Mouse (Mus musculus) limb, embryonic 14.5 days (tissue): Measurements from ENCODE around the gene H2afj. TPM values are rescaled to one million over a fixed set of nuclear protein-coding genes. Genes with fewer than 3 reads are reported as not detected.

Experiments used
- ATAC-seq: fragments of 200-750 bp; cut with Nextera tagmentation; 2 replicates; pipeline ENCODE4 v1.8.0; 2017; ENCODE audit warnings: low read depth, moderate number of reproducible peaks, moderate TSS enrichment; ENCODE audit not compliant: low FRiP score
- DNase-seq: peaks from one replicate; pipeline ENCODE4 v3.0.0-alpha.2; 2015; ENCODE audit warnings: low spot score
- H3K27ac ChIP-seq: fragments of 300-500 bp; sonication (generic); replicated peaks from 2 replicates; pipeline ENCODE4 v1.5.1; 2014; ENCODE audit warnings: low read depth, mild to moderate bottlenecking, low read length, moderate library complexity, mixed read lengths
- H3K27me3 ChIP-seq: fragments of 300-500 bp; sonication (generic); 2 replicates; pipeline ENCODE4 v1.6.1; 2014; ENCODE audit warnings: low read length, mixed read lengths; ENCODE audit not compliant: control insufficient read depth, insufficient read depth
- H3K36me3 ChIP-seq: fragments of 300-500 bp; sonication (generic); 2 replicates; pipeline ENCODE4 v1.6.1; 2014; ENCODE audit warnings: mild to moderate bottlenecking, low read length, moderate library complexity, mixed read lengths; ENCODE audit not compliant: control insufficient read depth, insufficient read depth
- H3K4me1 ChIP-seq: fragments of 300-500 bp; sonication (generic); 2 replicates; pipeline ENCODE4 v1.6.1; 2014; ENCODE audit warnings: antibody characterized with exemption, low read length, mixed read lengths; ENCODE audit not compliant: control insufficient read depth, insufficient read depth
- H3K4me2 ChIP-seq: fragments of 300-500 bp; sonication (generic); replicated peaks from 2 replicates; pipeline ENCODE4 v1.6.1; 2014; ENCODE audit warnings: low read depth, mild to moderate bottlenecking, low read length, moderate library complexity; ENCODE audit not compliant: severe bottlenecking
- H3K4me3 ChIP-seq: fragments of 300-500 bp; sonication (generic); replicated peaks from 2 replicates; pipeline ENCODE4 v1.5.1; 2014; ENCODE audit warnings: low read length
- H3K9ac ChIP-seq: fragments of 300-500 bp; sonication (generic); 2 replicates; pipeline ENCODE4 v1.6.1; 2014; ENCODE audit warnings: mild to moderate bottlenecking, low read depth, low read length, moderate library complexity; ENCODE audit not compliant: severe bottlenecking
- H3K9me3 ChIP-seq: fragments of 300-500 bp; sonication (generic); 2 replicates; pipeline ENCODE4 v1.6.1; 2016; ENCODE audit warnings: low read length; ENCODE audit not compliant: control insufficient read depth
- POLR2A ChIP-seq: fragments of 200-500 bp; IDR thresholded peaks from 2 replicates; pipeline ENCODE4 v1.8.0; 2012; ENCODE audit warnings: inconsistent platforms, mild to moderate bottlenecking, moderate library complexity, borderline replicate concordance; ENCODE audit not compliant: insufficient read depth, insufficient read length; ENCODE audit errors: extremely low read depth
- WGBS: fragments of 180-500 bp; shearing (Covaris S2); extraction: QIAGEN DNeasy Blood & Tissue Kit; methylation state at CpG from one replicate; pipeline ENCODE4 v1.1.7; 2014; 5-methylcytosine and 5-hydroxymethylcytosine counted together
- polyA plus RNA-seq, 2 experiments: library from polyadenylated mRNA; depleted of rRNA in 1 of 2; stranded (reverse) in 1 of 2; unstranded in 1 of 2; fragments of >200 nt; fragmentation: Nextera tagmentation in 1 of 2; extraction: Ambion mirVana in 1 of 2; gene quantifications; 2 replicates each; pipeline versions ENCODE4 v1.2.1 to v1.2.3; 2012 to 2014

H2afj gene
- polyA plus RNA-seq, 2 experiments, result 82.9 to 114 TPM

- 33% methylated on average over 4 of the region's 4 CpGs for WGBS
- no peaks in the 10 kb centered on the region for H3K27me3 ChIP-seq
- no peak for TF ChIP-seq POLR2A
- H3K4me2 ChIP-seq, result peak overlapping the region; percentile 50
- no peak for ATAC-seq
- peak overlapping the region; percentile 100 for H3K4me3 ChIP-seq
- peaks cover 19% of the 10 kb centered on the region for H3K36me3 ChIP-seq
- peak overlapping the region; percentile 82 for H3K27ac ChIP-seq
- 0 out of 2 replicates have a peak, but pooled peaks cover 3% of the 10 kb centered on the region for H3K4me1 ChIP-seq
- peak overlapping the region; percentile 55 for H3K9ac ChIP-seq
- H3K9me3 ChIP-seq, result no peaks in the 10 kb centered on the region
- no peak for DNase-seq
Observed at GRCm38 (mm10) chr6:136828681-136829080, 20.6 kb downstream of the H2afj start.

- 63% methylated on average over 5 of the region's 5 CpGs for WGBS
- TF ChIP-seq POLR2A, result no peak
- Histone ChIP-seq H3K9me3 (no peaks in the 10 kb centered on the region), H3K27ac (no peak overlapping the region), H3K4me1 (0 out of 2 replicates have a peak, but pooled peaks cover 3% of the 10 kb centered on the region), H3K4me2 (no peak overlapping the region), H3K4me3 (no peak overlapping the region), H3K27me3 (no peaks in the 10 kb centered on the region), H3K36me3 (no peaks in the 10 kb centered on the region), H3K9ac (no peak overlapping the region)
- DNase-seq (no peak), ATAC-seq (no peak)
Observed at GRCm38 (mm10) chr6:136831712-136832111, 23.7 kb downstream of the H2afj start.

GRCm38 (mm10) chr6:136835352-136835751, 27.3 kb downstream of the H2afj start, which contains the start of gene Smco3:
TSS of gene Smco3 (minus strand) at chr6:136835452.
- DNase-seq, result no peak
- Histone ChIP-seq H3K27ac (no peak within 1 kb of the TSS), H3K9ac (no peak within 1 kb of the TSS), H3K4me3 (no peak within 1 kb of the TSS), H3K4me1 (no peaks in the 10 kb centered on the region), H3K27me3 (no peaks in the 10 kb centered on the region), H3K4me2 (no peak within 1 kb of the TSS), H3K36me3 (no peaks in the 10 kb centered on the region), H3K9me3 (no peaks in the 10 kb centered on the region)
- WGBS, result 45% methylated on average over 4 of the region's 4 CpGs
- no peak for ATAC-seq
- TF ChIP-seq POLR2A, result no peak

- H3K27me3 ChIP-seq, result no peaks in the 10 kb centered on the region
- H3K27ac ChIP-seq, result no peak overlapping the region
- DNase-seq (no peak), ATAC-seq (no peak)
- no peaks in the 10 kb centered on the region for H3K36me3 ChIP-seq
- no peak for TF ChIP-seq POLR2A
- H3K9ac ChIP-seq, result no peak overlapping the region
- no peaks in the 10 kb centered on the region for H3K4me1 ChIP-seq
- WGBS, result 66% methylated on average over 3 of the region's 3 CpGs
- H3K4me2 ChIP-seq, result no peak overlapping the region
- H3K4me3 ChIP-seq, result no peak overlapping the region
- no peaks in the 10 kb centered on the region for H3K9me3 ChIP-seq
Observed at GRCm38 (mm10) chr6:136837323-136837722, 29.3 kb downstream of the H2afj start.

- Histone ChIP-seq H3K4me2 (no peak overlapping the region), H3K36me3 (no peaks in the 10 kb centered on the region), H3K27me3 (no peaks in the 10 kb centered on the region), H3K9ac (no peak overlapping the region), H3K4me1 (no peaks in the 10 kb centered on the region), H3K4me3 (no peak overlapping the region), H3K9me3 (no peaks in the 10 kb centered on the region), H3K27ac (no peak overlapping the region)
- no peak for TF ChIP-seq POLR2A
- no peak for ATAC-seq
- no peak for DNase-seq
- 69% methylated on average over 2 of the region's 2 CpGs for WGBS
Observed at GRCm38 (mm10) chr6:136844903-136845302, 36.9 kb downstream of the H2afj start.
